Mouse (Mus musculus) ES-E14 (cell line): ENCODE results near the gene Rcan3. TPM values are rescaled to one million over a fixed set of nuclear protein-coding genes. Genes with fewer than 3 reads are reported as not detected.

ENCODE experiments used
- DNase-seq: peaks from one replicate; pipeline ENCODE4 v3.0.0-alpha.2; 2013; ENCODE audit warnings: low read depth, low spot score
- H3K27ac ChIP-seq: 2 replicates; pipeline ENCODE4 v1.5.1; 2012; ENCODE audit warnings: low read depth, mild to moderate bottlenecking, low read length, moderate library complexity, mixed read lengths; ENCODE audit not compliant: poor library complexity, insufficient read depth, severe bottlenecking
- H3K36me3 ChIP-seq: 2 replicates; pipeline ENCODE4 v1.6.1; 2012; ENCODE audit warnings: mild to moderate bottlenecking, low read length, moderate library complexity, mixed read lengths; ENCODE audit not compliant: control insufficient read depth, poor library complexity, insufficient read depth, severe bottlenecking
- H3K4me1 ChIP-seq, 2 experiments: fragments of 150-350 bp in 1 of 2; sonication (generic) in 1 of 2; 2 replicates each; pipeline ENCODE4 v1.6.1; 2012; ENCODE audit warnings: low read length in 2 of 2, mild to moderate bottlenecking in 1 of 2, mixed read lengths in 1 of 2; ENCODE audit not compliant: control insufficient read depth in 2 of 2, insufficient read depth in 2 of 2, poor library complexity in 1 of 2
- H3K4me3 ChIP-seq, 2 experiments: fragments of 150-350 bp in 1 of 2; sonication (generic) in 1 of 2; 2 replicates each; pipeline ENCODE4 v1.5.1; 2012; ENCODE audit warnings: low read length in 2 of 2, low read depth in 1 of 2, mild to moderate bottlenecking in 1 of 2, mixed read lengths in 1 of 2; ENCODE audit not compliant: insufficient read depth in 1 of 2, poor library complexity in 1 of 2, severe bottlenecking in 1 of 2
- H3K9ac ChIP-seq: 2 replicates; pipeline ENCODE4 v1.6.1; 2012; ENCODE audit warnings: low read depth, mild to moderate bottlenecking, low read length, mixed read lengths; ENCODE audit not compliant: poor library complexity, insufficient read depth, severe bottlenecking
- H3K9me3 ChIP-seq: fragments of 150-350 bp; sonication (generic); 2 replicates; pipeline ENCODE4 v1.6.1; 2012; ENCODE audit warnings: low read depth, mild to moderate bottlenecking, low read length; ENCODE audit not compliant: control insufficient read depth, insufficient read depth
- CHD2 ChIP-seq: IDR thresholded peaks from 2 replicates; pipeline ENCODE4 v1.6.1; 2014; ENCODE audit warnings: mild to moderate bottlenecking, low read depth, low read length, inconsistent platforms
- HCFC1 ChIP-seq: IDR thresholded peaks from 2 replicates; pipeline ENCODE4 v1.6.1; 2012; ENCODE audit warnings: low read length, inconsistent platforms, borderline replicate concordance; ENCODE audit not compliant: insufficient read depth
- MAFK ChIP-seq: IDR thresholded peaks from 2 replicates; pipeline ENCODE4 v1.6.1; 2014; ENCODE audit warnings: mild to moderate bottlenecking, low read depth, low read length, inconsistent platforms; ENCODE audit not compliant: insufficient read depth
- ZC3H11A ChIP-seq: IDR thresholded peaks from 2 replicates; pipeline ENCODE4 v1.6.1; 2012; ENCODE audit warnings: low read depth, mild to moderate bottlenecking, inconsistent platforms, low read length, borderline replicate concordance
- ZNF384 ChIP-seq: IDR thresholded peaks from 2 replicates; pipeline ENCODE4 v1.6.1; 2012; ENCODE audit warnings: low read depth, low read length, inconsistent platforms
- in situ Hi-C, 2 experiments: fragments of 600-800 bp; cut with MboI; formaldehyde crosslinking; loops; one replicate each; pipeline ENCODE4 v1.15.1; 2025; ENCODE audit warnings: low sequenced_read_pairs in 2 of 2, inconsistent platforms in 1 of 2; ENCODE audit not compliant: unreplicated experiment in 2 of 2
- total RNA-seq: library from RNA; depleted of rRNA; stranded (reverse); fragments of 300-350 nt; gene quantifications from 2 replicates; pipeline ENCODE4 v1.2.3, GENCODE M21; 2012; rRNA removed

The Rcan3 gene
- total RNA-seq, 1 experiment = 11.2 TPM

GRCm38 (mm10) chr4:135370372-135370771 lies 63.3 kb downstream of the Rcan3 start:
- Histone ChIP-seq H3K9me3 (0 out of 2 replicates have a peak, but pooled peaks cover 2% of the 10 kb centered on the region), H3K4me3 (no peak overlapping the region), H3K4me1 (no peaks in the 10 kb centered on the region), H3K9ac (no peak overlapping the region), H3K36me3 (no peaks in the 10 kb centered on the region), H3K27ac (no peak overlapping the region)
- no peak for TF ChIP-seq CHD2
- in situ Hi-C loops = no loop called here
- no peak for DNase-seq

GRCm38 (mm10) chr4:135362828-135363227 lies 70.8 kb downstream of the Rcan3 start:
- DNase-seq = no peak
- no peak for TF ChIP-seq CHD2
- no peak for TF ChIP-seq ZC3H11A
- no peak for TF ChIP-seq ZNF384
- TF ChIP-seq HCFC1 = no peak
- TF ChIP-seq MAFK = no peak
- H3K9me3 ChIP-seq = no peaks in the 10 kb centered on the region
- no peaks in the 10 kb centered on the region for H3K36me3 ChIP-seq
- no peak overlapping the region for H3K4me3 ChIP-seq
- H3K4me1 ChIP-seq = no peaks in the 10 kb centered on the region
- no peak overlapping the region for H3K27ac ChIP-seq
- in situ Hi-C loops = no loop called here
- no peak overlapping the region for H3K9ac ChIP-seq

Other genes with a start within 250 kb of the Rcan3 start
- 62.4 and 69.3 TPM in 2 replicates for gene Clic4, start 161.0 kb downstream of the Rcan3 start, total RNA-seq
- 62.4 and 62.8 TPM in 2 replicates for gene Srrm1, start 80.5 kb downstream of the Rcan3 start, total RNA-seq
- gene Ncmap, start 35.6 kb downstream of the Rcan3 start, total RNA-seq = 1.2 and 1.6 TPM in 2 replicates
- 0.09 and 0.26 TPM in 2 replicates for gene Stpg1, start 60.9 kb upstream of the Rcan3 start, total RNA-seq
- 15.3 and 35.0 TPM in 2 replicates for gene Nipal3, start 61.2 kb upstream of the Rcan3 start, total RNA-seq
- gene Grhl3, start 139.8 kb upstream of the Rcan3 start, total RNA-seq = 6.2 and 6.7 TPM in 2 replicates